Mouse (Mus musculus): ENCODE results near the gene Cwc22. TPM values are rescaled to one million over a fixed set of nuclear protein-coding genes. Genes with fewer than 3 reads are reported as not detected.

The Cwc22 gene
- polyA plus RNA-seq, 2 experiments, result 11.0 to 15.8 TPM

GRCm38 (mm10) chr2:77971871-77972270, 25.7 kb upstream of the Cwc22 start:
- DNase-seq (ENCODE audit: low read depth in 3 of 3, low spot score in 3 of 3), result no peak

GRCm38 (mm10) chr2:77971361-77971760, 25.2 kb upstream of the Cwc22 start:
- WGBS (ENCODE audit: insufficient replicate concordance), result 47% methylated on average over 2 of the region's 2 CpGs
- no peaks in the 10 kb centered on the region for H3K4me1 ChIP-seq (replicated peaks; ENCODE audit: control insufficient read depth in 2 of 2, insufficient read depth in 2 of 2, low read length in 1 of 2)
- no peaks in the 10 kb centered on the region for H3K9me3 ChIP-seq (ENCODE audit: control insufficient read depth, low read length)
- no peak overlapping the region for H3K9ac ChIP-seq (replicated peaks)
- H3K27ac ChIP-seq, result no peak overlapping the region
- ATAC-seq (ENCODE audit: insufficient read depth) (no peak), DNase-seq (ENCODE audit: low read depth in 3 of 3, low spot score in 3 of 3) (no peak)
- TF ChIP-seq CTCF (IDR thresholded peaks at IDR 0.05; ENCODE audit: low read depth), result no peak
- TF ChIP-seq EP300 (IDR thresholded peaks at IDR 0.05; ENCODE audit: low read depth), result no peak
- no peak overlapping the region for H3K4me2 ChIP-seq (ENCODE audit: low read depth)
- H3K4me3 ChIP-seq (ENCODE audit: insufficient read depth in 1 of 2, low read depth in 2 of 2, low read length in 2 of 2), result no peak overlapping the region
- H3K36me3 ChIP-seq (replicated peaks; ENCODE audit: control insufficient read depth, insufficient read depth, low read depth), result no peaks in the 10 kb centered on the region
- H3K27me3 ChIP-seq (ENCODE audit: control insufficient read depth, insufficient read depth, low read length), result no peaks in the 10 kb centered on the region

More at GRCm38 (mm10) chr2:77971871-77972270, 25.7 kb upstream of the Cwc22 start:
- 69% methylated on average over 1 of the region's 1 CpGs for WGBS (ENCODE audit: insufficient replicate concordance)
- Histone ChIP-seq H3K4me2 (ENCODE audit: low read depth) (no peak overlapping the region), H3K4me1 (replicated peaks; ENCODE audit: control insufficient read depth in 2 of 2, insufficient read depth in 2 of 2, low read length in 1 of 2) (no peaks in the 10 kb centered on the region), H3K9me3 (ENCODE audit: control insufficient read depth, low read length) (no peaks in the 10 kb centered on the region), H3K9ac (replicated peaks) (no peak overlapping the region), H3K27ac (no peak overlapping the region), H3K4me3 (ENCODE audit: insufficient read depth in 1 of 2, low read depth in 2 of 2, low read length in 2 of 2) (no peak overlapping the region), H3K36me3 (replicated peaks; ENCODE audit: control insufficient read depth, insufficient read depth, low read depth) (no peaks in the 10 kb centered on the region), H3K27me3 (ENCODE audit: control insufficient read depth, insufficient read depth, low read length) (no peaks in the 10 kb centered on the region)
- TF ChIP-seq CTCF (IDR thresholded peaks at IDR 0.05; ENCODE audit: low read depth) (no peak), EP300 (IDR thresholded peaks at IDR 0.05; ENCODE audit: low read depth) (no peak)
- ATAC-seq (ENCODE audit: insufficient read depth), result no peak

GRCm38 (mm10) chr2:77970556-77970955, 24.4 kb upstream of the Cwc22 start:
- H3K9me3 ChIP-seq (ENCODE audit: control insufficient read depth, low read length), result no peaks in the 10 kb centered on the region
- no peaks in the 10 kb centered on the region for H3K4me1 ChIP-seq (replicated peaks; ENCODE audit: control insufficient read depth in 2 of 2, insufficient read depth in 2 of 2, low read length in 1 of 2)
- WGBS (ENCODE audit: insufficient replicate concordance), result 57% methylated on average over 3 of the region's 3 CpGs
- no peak for TF ChIP-seq CTCF (IDR thresholded peaks at IDR 0.05; ENCODE audit: low read depth)
- TF ChIP-seq EP300 (IDR thresholded peaks at IDR 0.05; ENCODE audit: low read depth), result no peak
- no peak overlapping the region for H3K27ac ChIP-seq
- H3K9ac ChIP-seq (replicated peaks), result no peak overlapping the region
- H3K4me2 ChIP-seq (ENCODE audit: low read depth), result no peak overlapping the region
- no peaks in the 10 kb centered on the region for H3K36me3 ChIP-seq (replicated peaks; ENCODE audit: control insufficient read depth, insufficient read depth, low read depth)
- no peak for ATAC-seq (ENCODE audit: insufficient read depth)
- H3K4me3 ChIP-seq (ENCODE audit: insufficient read depth in 1 of 2, low read depth in 2 of 2, low read length in 2 of 2), result no peak overlapping the region
- no peak for DNase-seq (ENCODE audit: low read depth in 3 of 3, low spot score in 3 of 3)
- no peaks in the 10 kb centered on the region for H3K27me3 ChIP-seq (ENCODE audit: control insufficient read depth, insufficient read depth, low read length)

GRCm38 (mm10) chr2:77969956-77970355, 23.8 kb upstream of the Cwc22 start:
- ATAC-seq (ENCODE audit: insufficient read depth) (no peak), DNase-seq (ENCODE audit: low read depth in 3 of 3, low spot score in 3 of 3) (no peak)
- no peak overlapping the region for H3K9ac ChIP-seq (replicated peaks)
- H3K4me3 ChIP-seq (ENCODE audit: insufficient read depth in 1 of 2, low read depth in 2 of 2, low read length in 2 of 2), result no peak overlapping the region
- no peaks in the 10 kb centered on the region for H3K27me3 ChIP-seq (ENCODE audit: control insufficient read depth, insufficient read depth, low read length)
- 81% methylated on average over 4 of the region's 4 CpGs for WGBS (ENCODE audit: insufficient replicate concordance)
- no peak overlapping the region for H3K27ac ChIP-seq
- TF ChIP-seq EP300 (IDR thresholded peaks at IDR 0.05; ENCODE audit: low read depth) (no peak), CTCF (IDR thresholded peaks at IDR 0.05; ENCODE audit: low read depth) (no peak)
- no peaks in the 10 kb centered on the region for H3K36me3 ChIP-seq (replicated peaks; ENCODE audit: control insufficient read depth, insufficient read depth, low read depth)
- H3K4me1 ChIP-seq (replicated peaks; ENCODE audit: control insufficient read depth in 2 of 2, insufficient read depth in 2 of 2, low read length in 1 of 2), result no peaks in the 10 kb centered on the region
- no peak overlapping the region for H3K4me2 ChIP-seq (ENCODE audit: low read depth)
- no peaks in the 10 kb centered on the region for H3K9me3 ChIP-seq (ENCODE audit: control insufficient read depth, low read length)

- Histone ChIP-seq H3K4me1 (replicated peaks; ENCODE audit: control insufficient read depth in 2 of 2, insufficient read depth in 2 of 2, low read length in 1 of 2) (no peaks in the 10 kb centered on the region), H3K4me2 (ENCODE audit: low read depth) (no peak overlapping the region), H3K27me3 (ENCODE audit: control insufficient read depth, insufficient read depth, low read length) (no peaks in the 10 kb centered on the region), H3K9me3 (ENCODE audit: control insufficient read depth, low read length) (no peaks in the 10 kb centered on the region), H3K9ac (replicated peaks) (no peak overlapping the region), H3K4me3 (ENCODE audit: insufficient read depth in 1 of 2, low read depth in 2 of 2, low read length in 2 of 2) (no peak overlapping the region), H3K36me3 (replicated peaks; ENCODE audit: control insufficient read depth, insufficient read depth, low read depth) (no peaks in the 10 kb centered on the region), H3K27ac (no peak overlapping the region)
- TF ChIP-seq EP300 (IDR thresholded peaks at IDR 0.05; ENCODE audit: low read depth) (no peak), CTCF (IDR thresholded peaks at IDR 0.05; ENCODE audit: low read depth) (no peak)
- WGBS (ENCODE audit: insufficient replicate concordance), result 71% methylated on average over 3 of the region's 3 CpGs
- DNase-seq (ENCODE audit: low read depth in 3 of 3, low spot score in 3 of 3) (no peak), ATAC-seq (ENCODE audit: insufficient read depth) (no peak)
Measured at GRCm38 (mm10) chr2:77962450-77963193, 16.4 kb upstream of the Cwc22 start.
